Mouse (Mus musculus) forebrain, embryonic 14.5 days (tissue): ENCODE data around the gene Calm5. TPM values are rescaled to one million over a fixed set of nuclear protein-coding genes. Genes with fewer than 3 reads are reported as not detected.
"Not testable (repeated sequence)": the region's sequence is repeated elsewhere in the genome, so short reads cannot be mapped to it uniquely, and the experiment has no call there.

Source experiments
- ATAC-seq: fragments of 200-750 bp; cut with Nextera tagmentation; 2 replicates; pipeline ENCODE4 v1.8.0; 2017; ENCODE audit warnings: mild to moderate bottlenecking, moderate library complexity
- DNase-seq: peaks from one replicate; pipeline ENCODE4 v3.0.0-alpha.2; 2015; ENCODE audit warnings: low spot score
- H3K27ac ChIP-seq: fragments of 300-500 bp; sonication (generic); 2 replicates; pipeline ENCODE4 v1.5.1; 2014; ENCODE audit warnings: low read depth, mild to moderate bottlenecking, control low read depth, low read length, moderate library complexity
- H3K27me3 ChIP-seq: fragments of 300-500 bp; sonication (generic); replicated peaks from 2 replicates; pipeline ENCODE4 v1.6.1; 2014; ENCODE audit warnings: low read length, control low read depth, mixed read lengths; ENCODE audit not compliant: control insufficient read depth, insufficient read depth
- H3K36me3 ChIP-seq: fragments of 300-500 bp; sonication (generic); 2 replicates; pipeline ENCODE4 v1.6.1; 2014; ENCODE audit warnings: low read length, control low read depth; ENCODE audit not compliant: control insufficient read depth, insufficient read depth
- H3K4me1 ChIP-seq: fragments of 300-500 bp; sonication (generic); 2 replicates; pipeline ENCODE4 v1.6.1; 2014; ENCODE audit warnings: antibody characterized with exemption, low read length, control low read depth; ENCODE audit not compliant: control insufficient read depth, insufficient read depth
- H3K4me2 ChIP-seq: fragments of 300-500 bp; sonication (generic); 2 replicates; pipeline ENCODE4 v1.6.1; 2014; ENCODE audit warnings: mild to moderate bottlenecking, control low read depth, low read length
- H3K4me3 ChIP-seq: fragments of 300-500 bp; sonication (generic); 2 replicates; pipeline ENCODE4 v1.5.1; 2014; ENCODE audit warnings: low read depth, low read length, control low read depth
- H3K9ac ChIP-seq: fragments of 300-500 bp; sonication (generic); 2 replicates; pipeline ENCODE4 v1.6.1; 2014; ENCODE audit warnings: mild to moderate bottlenecking, low read length, control low read depth, moderate library complexity
- H3K9me3 ChIP-seq: fragments of 300-500 bp; sonication (generic); replicated peaks from 2 replicates; pipeline ENCODE4 v1.6.1; 2016; ENCODE audit warnings: low read length, control low read depth, mixed read lengths; ENCODE audit not compliant: control insufficient read depth
- WGBS: fragments of 180-500 bp; shearing (Covaris S2); extraction: QIAGEN DNeasy Blood & Tissue Kit; methylation state at CpG from one replicate; pipeline ENCODE4 v1.1.7; 2014; 5-methylcytosine and 5-hydroxymethylcytosine counted together
- polyA plus RNA-seq: library from polyadenylated mRNA; unstranded; fragments of >200 nt; fragmentation: Nextera tagmentation; extraction: Ambion mirVana; gene quantifications from 2 replicates; pipeline ENCODE4 v1.2.1, GENCODE M21; 2014

Calm5 gene
- polyA plus RNA-seq, 1 experiment from 2014 or later, result not detected

DNA sequence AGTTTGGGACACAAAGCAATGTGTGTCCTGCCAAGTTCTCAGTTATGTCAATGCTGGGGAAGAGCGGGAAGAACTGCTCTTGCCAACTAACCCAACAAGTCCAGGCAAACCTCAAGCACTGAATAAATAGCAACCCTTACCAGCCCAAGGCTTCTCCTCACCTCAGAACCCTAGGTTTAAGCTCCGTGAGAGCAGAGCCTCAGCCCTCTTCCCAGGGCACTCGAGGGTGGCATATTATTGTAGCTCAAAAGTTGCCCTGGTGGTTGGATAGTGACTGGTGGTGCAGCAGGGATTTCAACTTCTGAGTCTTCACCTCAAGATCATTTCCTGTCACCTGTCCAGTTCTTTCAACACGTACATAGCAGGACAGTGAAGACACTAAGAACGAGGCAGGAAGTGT lies 22.4 kb upstream of the Calm5 start:
- WGBS, result 83% methylated on average over 5 of the region's 5 CpGs
- ATAC-seq, result no peak
- Histone ChIP-seq H3K27ac (no peak overlapping the region), H3K9ac (no peak overlapping the region), H3K4me2 (no peak overlapping the region), H3K36me3 (no peaks in the 10 kb centered on the region), H3K4me3 (no peak overlapping the region), H3K27me3 (no peaks in the 10 kb centered on the region), H3K4me1 (no peaks in the 10 kb centered on the region), H3K9me3 (no peaks in the 10 kb centered on the region)
- DNase-seq, result no peak

DNA sequence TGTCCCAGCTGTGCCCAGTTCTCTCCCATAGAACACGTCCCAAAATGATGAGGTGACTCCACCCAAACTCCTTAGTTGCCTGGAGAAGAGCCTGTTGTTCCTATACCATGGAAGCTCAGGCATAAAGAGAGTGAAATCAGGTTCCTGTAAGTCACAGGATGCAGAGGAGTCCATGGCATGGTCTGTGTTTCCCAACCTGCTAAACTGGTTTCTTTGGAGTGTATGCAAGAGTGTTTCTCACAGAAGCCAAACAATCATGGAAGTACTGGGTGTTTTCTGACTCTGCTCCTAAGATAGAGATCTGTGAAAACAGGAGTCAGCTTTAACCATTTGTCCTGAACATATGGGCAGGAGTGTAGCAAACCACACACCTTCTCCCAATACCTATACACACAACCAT lies 22.0 kb upstream of the Calm5 start:
- Histone ChIP-seq H3K4me1 (no peaks in the 10 kb centered on the region), H3K9me3 (no peaks in the 10 kb centered on the region), H3K27ac (no peak overlapping the region), H3K4me2 (no peak overlapping the region), H3K4me3 (no peak overlapping the region), H3K36me3 (no peaks in the 10 kb centered on the region), H3K27me3 (no peaks in the 10 kb centered on the region), H3K9ac (no peak overlapping the region)
- ATAC-seq (no peak), DNase-seq (no peak)
- 70% methylated on average over 1 of the region's 1 CpGs for WGBS

DNA sequence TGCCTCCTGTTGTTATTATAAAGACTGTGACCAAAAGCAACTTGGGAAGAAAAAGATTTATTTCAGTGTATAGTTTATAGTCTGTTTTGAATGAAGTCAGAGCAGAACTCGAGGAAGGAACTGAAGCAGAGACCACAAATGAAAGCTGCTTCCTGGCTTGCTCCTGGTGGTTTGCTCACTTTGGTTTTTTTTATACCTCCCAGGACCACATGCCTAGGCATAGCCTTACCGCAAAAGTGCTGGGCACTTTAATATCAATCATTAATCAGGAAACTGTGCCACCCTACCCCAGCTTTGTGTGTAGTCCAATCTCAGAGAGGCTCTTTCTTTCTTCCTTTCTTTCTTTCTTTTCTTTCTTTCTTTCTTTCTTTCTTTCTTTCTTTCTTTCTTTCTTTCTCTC lies 21.5 kb upstream of the Calm5 start:
- WGBS, result 70% methylated on average over 2 of the region's 2 CpGs
- Histone ChIP-seq H3K4me2 (no peak overlapping the region), H3K27ac (no peak overlapping the region), H3K4me1 (no peaks in the 10 kb centered on the region), H3K4me3 (no peak overlapping the region), H3K36me3 (no peaks in the 10 kb centered on the region), H3K9ac (no peak overlapping the region), H3K9me3 (no peaks in the 10 kb centered on the region), H3K27me3 (no peaks in the 10 kb centered on the region)
- ATAC-seq (no peak), DNase-seq (no peak)

DNA sequence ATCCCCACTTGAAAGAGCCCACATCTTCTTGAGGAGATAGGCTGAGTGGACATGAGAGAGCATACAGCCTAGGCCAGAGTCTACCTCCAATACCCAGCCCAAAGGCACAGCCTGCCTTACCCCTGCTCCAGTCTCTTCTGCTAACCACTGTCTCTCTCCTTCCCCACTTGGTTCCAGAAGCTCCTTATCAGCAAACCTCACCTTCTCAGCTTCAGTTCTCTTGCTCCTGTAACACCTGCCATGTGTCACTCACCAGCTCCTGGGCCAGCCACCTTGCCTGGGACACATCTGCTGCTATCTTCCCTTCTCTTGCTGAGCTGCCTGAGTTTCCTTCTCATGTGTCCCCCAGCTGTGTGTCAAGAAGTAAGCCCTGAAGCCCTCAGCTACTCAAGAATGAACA lies 20.3 kb upstream of the Calm5 start:
- H3K4me3 ChIP-seq, ATAC-seq, H3K27me3 ChIP-seq, H3K36me3 ChIP-seq, H3K9me3 ChIP-seq, H3K4me2 ChIP-seq, H3K4me1 ChIP-seq, DNase-seq, H3K27ac ChIP-seq, H3K9ac ChIP-seq: not testable (repeated sequence)

DNA sequence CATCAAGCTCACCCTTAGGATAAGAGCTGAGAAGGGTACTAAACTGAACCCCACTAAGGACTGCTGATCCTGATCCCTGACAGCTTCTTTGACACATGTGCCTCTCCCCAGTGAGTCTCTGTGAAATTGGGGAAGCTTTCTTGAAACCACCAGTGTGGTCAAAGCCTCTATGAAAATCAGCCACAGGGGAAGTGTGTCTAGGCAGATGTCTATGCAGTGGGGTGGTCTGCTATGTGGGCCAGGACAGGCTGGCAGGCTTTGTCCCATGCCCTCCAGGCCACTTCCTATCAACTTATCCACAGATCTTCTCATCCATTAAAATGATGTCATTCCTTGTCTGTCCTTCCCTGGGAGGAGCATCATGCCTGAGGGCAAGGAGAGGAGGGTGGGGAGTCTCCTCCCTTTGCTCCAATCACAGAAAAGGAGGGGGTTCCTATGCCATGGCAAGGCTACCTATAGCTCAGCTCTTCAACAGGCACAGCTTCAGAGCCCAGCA lies 16.6 kb upstream of the Calm5 start, which contains the start of gene Calm4:
Calm4 (plus strand) TSS at position 446 of the 496 bp plus-strand sequence.
- H3K9me3 ChIP-seq, H3K27me3 ChIP-seq, H3K9ac ChIP-seq, DNase-seq, ATAC-seq, H3K4me2 ChIP-seq, H3K27ac ChIP-seq, H3K4me1 ChIP-seq, H3K4me3 ChIP-seq, H3K36me3 ChIP-seq: not testable (repeated sequence)

DNA sequence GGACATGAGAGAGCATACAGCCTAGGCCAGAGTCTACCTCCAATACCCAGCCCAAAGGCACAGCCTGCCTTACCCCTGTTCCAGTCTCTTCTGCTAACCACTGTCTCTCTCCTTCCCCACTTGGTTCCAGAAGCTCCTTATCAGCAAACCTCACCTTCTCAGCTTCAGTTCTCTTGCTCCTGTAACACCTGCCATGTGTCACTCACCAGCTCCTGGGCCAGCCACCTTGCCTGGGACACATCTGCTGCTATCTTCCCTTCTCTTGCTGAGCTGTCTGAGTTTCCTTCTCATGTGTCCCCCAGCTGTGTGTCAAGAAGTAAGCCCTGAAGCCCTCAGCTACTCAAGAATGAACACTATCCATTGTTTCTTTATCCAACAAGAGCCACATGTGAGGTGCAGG lies 13.3 kb upstream of the Calm5 start:
- not testable (repeated sequence) for H3K9me3 ChIP-seq, H3K27me3 ChIP-seq, DNase-seq, H3K36me3 ChIP-seq, H3K4me1 ChIP-seq, ATAC-seq, H3K4me2 ChIP-seq, H3K27ac ChIP-seq, H3K9ac ChIP-seq, H3K4me3 ChIP-seq

DNA sequence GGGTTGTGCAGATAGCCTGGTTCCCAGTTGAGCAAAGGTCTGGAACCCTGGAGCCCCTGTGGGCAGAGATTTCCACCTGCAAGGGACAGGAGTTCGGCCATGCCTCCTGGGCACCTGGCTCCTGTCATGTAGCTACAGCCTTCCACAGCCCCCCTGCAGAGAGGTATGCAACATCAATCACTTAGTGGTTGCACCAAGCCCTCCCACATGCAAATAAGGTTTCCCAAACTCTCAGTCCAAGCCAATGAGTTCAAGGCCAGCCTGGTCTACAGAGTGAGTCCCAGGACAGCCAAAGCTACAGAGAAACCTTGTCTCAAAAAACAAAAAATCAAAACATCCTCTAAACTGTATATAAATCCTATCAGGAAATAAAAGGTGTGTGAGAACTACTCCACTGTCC lies 3.6 kb upstream of the Calm5 start:
- DNase-seq, result no peak
- Histone ChIP-seq H3K27ac (no peak overlapping the region), H3K4me3 (no peak overlapping the region), H3K9ac (no peak overlapping the region), H3K36me3 (no peaks in the 10 kb centered on the region), H3K9me3 (no peaks in the 10 kb centered on the region), H3K4me1 (no peaks in the 10 kb centered on the region), H3K27me3 (no peaks in the 10 kb centered on the region), H3K4me2 (no peak overlapping the region)
- ATAC-seq, result no peak
- 92% methylated on average over 1 of the region's 1 CpGs for WGBS

DNA sequence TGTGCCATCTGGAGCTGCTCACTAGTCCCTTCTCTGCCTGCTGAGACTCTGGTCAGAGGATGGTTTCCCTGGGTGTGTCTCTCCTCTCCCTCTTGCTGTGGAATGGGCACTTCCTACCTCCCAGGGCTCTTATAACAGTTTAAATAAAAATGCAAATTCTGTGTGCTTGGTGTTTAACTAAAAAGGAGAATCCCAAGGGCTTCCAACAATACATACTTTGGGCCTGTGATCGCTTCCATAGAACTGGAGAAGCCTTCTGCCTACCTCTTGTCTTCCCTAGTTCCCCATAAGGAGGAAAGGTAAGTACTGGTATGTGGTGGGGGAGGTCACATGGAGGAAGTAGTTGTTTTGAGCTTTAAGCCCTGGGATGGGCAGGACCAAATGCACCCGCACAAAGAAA lies 883 bp downstream of the Calm5 start:
- Histone ChIP-seq H3K36me3 (no peaks in the 10 kb centered on the region), H3K9ac (no peak overlapping the region), H3K27me3 (no peaks in the 10 kb centered on the region), H3K4me3 (no peak overlapping the region), H3K4me2 (no peak overlapping the region), H3K27ac (no peak overlapping the region), H3K9me3 (no peaks in the 10 kb centered on the region), H3K4me1 (no peaks in the 10 kb centered on the region)
- DNase-seq, result no peak
- ATAC-seq, result no peak
- WGBS, result 91% methylated on average over 2 of the region's 2 CpGs

DNA sequence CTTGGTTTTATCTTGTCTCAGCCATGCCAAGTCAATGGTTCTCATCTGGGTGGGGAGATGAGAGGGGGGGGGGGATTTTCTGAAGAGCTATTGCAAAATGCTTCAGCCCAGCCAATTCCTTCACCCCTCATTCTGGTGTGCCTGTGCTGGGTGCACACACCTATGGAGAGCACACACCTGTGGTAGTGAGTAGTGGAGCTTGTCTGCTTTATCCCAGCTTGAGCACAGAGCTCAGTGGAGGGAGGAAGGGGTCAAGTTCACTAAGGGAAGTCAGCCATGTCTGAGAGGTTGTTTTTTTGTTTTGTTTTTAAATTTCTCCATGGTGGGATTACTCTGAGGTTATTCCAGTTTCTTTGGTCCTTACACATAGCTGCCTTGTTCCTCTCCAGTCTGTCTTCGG lies 2.3 kb downstream of the Calm5 start:
- Histone ChIP-seq H3K9ac (no peak overlapping the region), H3K36me3 (no peaks in the 10 kb centered on the region), H3K27me3 (no peaks in the 10 kb centered on the region), H3K4me1 (no peaks in the 10 kb centered on the region), H3K4me2 (no peak overlapping the region), H3K4me3 (no peak overlapping the region), H3K9me3 (no peaks in the 10 kb centered on the region), H3K27ac (no peak overlapping the region)
- ATAC-seq (no peak), DNase-seq (no peak)
- WGBS, result 85% methylated on average over 1 of the region's 1 CpGs

DNA sequence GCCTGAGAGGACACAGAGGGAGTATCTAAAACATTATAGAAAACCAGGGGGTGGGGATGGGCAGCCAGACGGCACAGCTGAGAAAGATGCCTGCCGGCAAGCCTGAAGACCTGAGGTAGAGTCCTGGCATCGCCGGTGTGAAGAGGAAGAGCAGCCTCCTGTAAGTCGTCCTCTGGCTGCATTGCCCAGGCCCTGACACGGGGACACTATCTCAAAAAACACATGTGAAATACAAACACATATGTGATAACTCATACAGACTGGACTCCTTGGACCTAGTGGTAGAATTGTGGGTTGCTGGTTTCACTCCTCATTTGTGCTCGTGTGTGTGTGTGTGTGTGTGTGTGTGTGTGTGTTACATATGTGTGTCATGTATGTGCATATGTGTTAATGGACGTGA lies 7.3 kb downstream of the Calm5 start:
- H3K9me3 ChIP-seq, result no peaks in the 10 kb centered on the region
- DNase-seq (no peak), ATAC-seq (no peak)
- H3K27ac ChIP-seq, result no peak overlapping the region
- H3K9ac ChIP-seq, result no peak overlapping the region
- H3K36me3 ChIP-seq, result no peaks in the 10 kb centered on the region
- WGBS, result 93% methylated on average over 8 of the region's 8 CpGs
- H3K4me1 ChIP-seq, result no peaks in the 10 kb centered on the region
- no peak overlapping the region for H3K4me2 ChIP-seq
- H3K27me3 ChIP-seq, result no peaks in the 10 kb centered on the region
- no peak overlapping the region for H3K4me3 ChIP-seq
